Mouse (Mus musculus) regulatory T cell (primary cell): ENCODE data around the gene Trim17.

Experiments
- in situ Hi-C: fragments of 300-600 bp; cut with MboI, MseI; formaldehyde crosslinking; loops from one replicate; pipeline ENCODE4 v1.15.1; 2025; ENCODE audit warnings: high pct_unique_total_duplicates

The Trim17 gene

GRCm38 (mm10) chr11:58969027-58969426 lies 14.5 kb downstream of the Trim17 start:
- in situ Hi-C loops, result no loop called here

GRCm38 (mm10) chr11:58969659-58970058 lies 15.2 kb downstream of the Trim17 start:
- in situ Hi-C loops, result no loop called here

- in situ Hi-C loops, result no loop called here
Observed at GRCm38 (mm10) chr11:58970831-58971530, 16.5 kb downstream of the Trim17 start.

- in situ Hi-C loops, result no loop called here
Observed at GRCm38 (mm10) chr11:58971796-58972195, 17.3 kb downstream of the Trim17 start.

GRCm38 (mm10) chr11:58974414-58974813 lies 19.9 kb downstream of the Trim17 start:
- in situ Hi-C loops, result no loop called here

GRCm38 (mm10) chr11:58977150-58977549 lies 22.7 kb downstream of the Trim17 start:
- in situ Hi-C loops, result no loop called here

GRCm38 (mm10) chr11:58977607-58978026 lies 23.1 kb downstream of the Trim17 start:
- in situ Hi-C loops, result no loop called here

GRCm38 (mm10) chr11:58978027-58978705 lies 23.7 kb downstream of the Trim17 start, which contains the start of gene Trim11:
Gene Trim11 (plus strand): TSS chr11:58978093.
- in situ Hi-C loops, result no loop called here

- in situ Hi-C loops, result no loop called here
Observed at GRCm38 (mm10) chr11:58978706-58979030, 24.2 kb downstream of the Trim17 start.

GRCm38 (mm10) chr11:58979183-58979582 lies 24.7 kb downstream of the Trim17 start:
- in situ Hi-C loops, result no loop called here

- in situ Hi-C loops, result no loop called here
Observed at GRCm38 (mm10) chr11:58979661-58980060, 25.2 kb downstream of the Trim17 start.

- in situ Hi-C loops, result no loop called here
Observed at GRCm38 (mm10) chr11:58980381-58980990, 26.0 kb downstream of the Trim17 start.

- in situ Hi-C loops, result no loop called here
Observed at GRCm38 (mm10) chr11:58981541-58982447, 27.3 kb downstream of the Trim17 start.

- in situ Hi-C loops, result no loop called here
Observed at GRCm38 (mm10) chr11:58982471-58983097, 28.1 kb downstream of the Trim17 start.

- in situ Hi-C loops, result no loop called here
Observed at GRCm38 (mm10) chr11:58983691-58984341, 29.3 kb downstream of the Trim17 start.

GRCm38 (mm10) chr11:58984657-58985056 lies 30.2 kb downstream of the Trim17 start:
- in situ Hi-C loops, result no loop called here

- in situ Hi-C loops, result no loop called here
Observed at GRCm38 (mm10) chr11:58985299-58985917, 30.9 kb downstream of the Trim17 start.

GRCm38 (mm10) chr11:58989166-58989565 lies 34.7 kb downstream of the Trim17 start:
- in situ Hi-C loops, result no loop called here

- in situ Hi-C loops, result no loop called here
Observed at GRCm38 (mm10) chr11:58990141-58990540, 35.7 kb downstream of the Trim17 start.

- in situ Hi-C loops, result no loop called here
Observed at GRCm38 (mm10) chr11:58990794-58991193, 36.3 kb downstream of the Trim17 start.
